Mouse (Mus musculus) heart, postnatal 0 days (tissue): ENCODE data around the gene Vcl.

Source experiments
- CTCF ChIP-seq: IDR thresholded peaks from 2 replicates; pipeline ENCODE4 v1.5.1; 2016; ENCODE audit warnings: antibody characterized with exemption, control low read depth, low read depth
- EP300 ChIP-seq: IDR thresholded peaks from 2 replicates; pipeline ENCODE4 v1.6.1; 2016; ENCODE audit warnings: antibody characterized with exemption, low read depth

GRCm38 (mm10) chr14:21039077-21039476 lies 109.9 kb downstream of the Vcl start:
- TF ChIP-seq CTCF, result no peak
- no peak for TF ChIP-seq EP300
